Mouse (Mus musculus) heart, embryonic 16.5 days (tissue): Measurements from ENCODE around the gene Tent5c. TPM values are rescaled to one million over a fixed set of nuclear protein-coding genes. Genes with fewer than 3 reads are reported as not detected.

Experiments used
- ATAC-seq: fragments of 200-750 bp; cut with Nextera tagmentation; replicated peaks from 2 replicates; pipeline ENCODE4 v1.8.0; 2017; ENCODE audit warnings: moderate number of reproducible peaks; ENCODE audit not compliant: insufficient read depth, low FRiP score; ENCODE audit errors: extremely low read depth
- H3K27ac ChIP-seq: fragments of 300-500 bp; sonication (generic); 2 replicates; pipeline ENCODE4 v1.5.1; 2014; ENCODE audit warnings: mild to moderate bottlenecking, low read length, control low read depth, moderate library complexity
- H3K27me3 ChIP-seq: fragments of 300-500 bp; sonication (generic); 2 replicates; pipeline ENCODE4 v1.6.1; 2014; ENCODE audit warnings: low read length, mixed read lengths; ENCODE audit not compliant: control insufficient read depth, insufficient read depth
- H3K36me3 ChIP-seq: fragments of 300-500 bp; sonication (generic); 2 replicates; pipeline ENCODE4 v1.6.1; 2014; ENCODE audit not compliant: control insufficient read depth, insufficient read depth
- H3K4me1 ChIP-seq: fragments of 300-500 bp; sonication (generic); 2 replicates; pipeline ENCODE4 v1.6.1; 2014; ENCODE audit warnings: low read length, mixed read lengths; ENCODE audit not compliant: control insufficient read depth, insufficient read depth
- H3K4me2 ChIP-seq: fragments of 300-500 bp; sonication (generic); 2 replicates; pipeline ENCODE4 v1.6.1; 2014; ENCODE audit warnings: low read depth, mild to moderate bottlenecking, control low read depth, low read length
- H3K4me3 ChIP-seq: fragments of 300-500 bp; sonication (generic); 2 replicates; pipeline ENCODE4 v1.5.1; 2014; ENCODE audit warnings: mild to moderate bottlenecking, control low read depth, low read length
- H3K9ac ChIP-seq: fragments of 300-500 bp; sonication (generic); 2 replicates; pipeline ENCODE4 v1.6.1; 2014; ENCODE audit warnings: low read length, control low read depth
- H3K9me3 ChIP-seq: fragments of 300-500 bp; sonication (generic); replicated peaks from 2 replicates; pipeline ENCODE4 v1.6.1; 2016; ENCODE audit warnings: low read length; ENCODE audit not compliant: control insufficient read depth
- WGBS: fragments of 180-500 bp; shearing (Covaris S2); extraction: QIAGEN DNeasy Blood & Tissue Kit; methylation state at CpG from one replicate; pipeline ENCODE4 v1.1.7; 2014; 5-methylcytosine and 5-hydroxymethylcytosine counted together
- polyA plus RNA-seq: library from polyadenylated mRNA; unstranded; fragments of >200 nt; fragmentation: Nextera tagmentation; extraction: Ambion mirVana; gene quantifications from 2 replicates; pipeline ENCODE4 v1.2.1, GENCODE M21; 2015

The Tent5c gene
- polyA plus RNA-seq, 1 experiment from 2014 or later: 22.6 TPM

- H3K4me3 ChIP-seq: no peak overlapping the region
- H3K36me3 ChIP-seq: no peaks in the 10 kb centered on the region
- no peak overlapping the region for H3K27ac ChIP-seq
- WGBS: 21% methylated on average over 12 of the region's 12 CpGs
- H3K9ac ChIP-seq: no peak overlapping the region
- H3K9me3 ChIP-seq: no peaks in the 10 kb centered on the region
- peak overlapping the region; percentile 38 for H3K4me2 ChIP-seq
- H3K27me3 ChIP-seq: no peaks in the 10 kb centered on the region
- H3K4me1 ChIP-seq: peaks cover 14% of the 10 kb centered on the region
- ATAC-seq: peak; percentile 72
Observed at GRCm38 (mm10) chr3:100463160-100463958, 25.8 kb downstream of the Tent5c start.

- ATAC-seq: no peak
- Histone ChIP-seq H3K27ac (no peak overlapping the region), H3K9ac (no peak overlapping the region), H3K36me3 (no peaks in the 10 kb centered on the region), H3K4me3 (no peak overlapping the region), H3K4me2 (no peak overlapping the region), H3K9me3 (no peaks in the 10 kb centered on the region), H3K4me1 (peaks cover 14% of the 10 kb centered on the region), H3K27me3 (no peaks in the 10 kb centered on the region)
- 73% methylated on average over 8 of the region's 8 CpGs for WGBS
Observed at GRCm38 (mm10) chr3:100462235-100463083, 26.7 kb downstream of the Tent5c start.

- Histone ChIP-seq H3K4me3 (no peak overlapping the region), H3K4me1 (peaks cover 14% of the 10 kb centered on the region), H3K27me3 (no peaks in the 10 kb centered on the region), H3K4me2 (no peak overlapping the region), H3K36me3 (no peaks in the 10 kb centered on the region), H3K9me3 (no peaks in the 10 kb centered on the region), H3K27ac (no peak overlapping the region), H3K9ac (no peak overlapping the region)
- 76% methylated on average over 2 of the region's 2 CpGs for WGBS
- no peak for ATAC-seq
Observed at GRCm38 (mm10) chr3:100460510-100460909, 28.6 kb downstream of the Tent5c start.

GRCm38 (mm10) chr3:100443798-100444500 lies 45.2 kb downstream of the Tent5c start:
- H3K27me3 ChIP-seq: no peaks in the 10 kb centered on the region
- WGBS: 84% methylated on average over 7 of the region's 7 CpGs

GRCm38 (mm10) chr3:100442499-100442898 lies 46.6 kb downstream of the Tent5c start:
- H3K4me3 ChIP-seq: no peak overlapping the region
- H3K27ac ChIP-seq: no peak overlapping the region
- H3K9ac ChIP-seq: no peak overlapping the region
- no peak overlapping the region for H3K4me2 ChIP-seq
- no peaks in the 10 kb centered on the region for H3K36me3 ChIP-seq
- no peaks in the 10 kb centered on the region for H3K9me3 ChIP-seq
- WGBS: 79% methylated on average over 6 of the region's 6 CpGs
- no peaks in the 10 kb centered on the region for H3K27me3 ChIP-seq
- H3K4me1 ChIP-seq: peaks cover 5% of the 10 kb centered on the region; the same call in 1 of the 2 replicates
- ATAC-seq: no peak

More at GRCm38 (mm10) chr3:100443798-100444500, 45.2 kb downstream of the Tent5c start:
- ATAC-seq: no peak
- H3K36me3 ChIP-seq: no peaks in the 10 kb centered on the region
- no peak overlapping the region for H3K27ac ChIP-seq
- H3K4me2 ChIP-seq: no peak overlapping the region
- H3K4me3 ChIP-seq: no peak overlapping the region
- no peak overlapping the region for H3K9ac ChIP-seq
- H3K4me1 ChIP-seq: peaks cover 5% of the 10 kb centered on the region; the same call in 1 of the 2 replicates
- no peaks in the 10 kb centered on the region for H3K9me3 ChIP-seq

- Histone ChIP-seq H3K4me1 (peaks cover 5% of the 10 kb centered on the region; the same call in 1 of the 2 replicates), H3K4me3 (no peak overlapping the region), H3K27me3 (no peaks in the 10 kb centered on the region), H3K36me3 (no peaks in the 10 kb centered on the region), H3K27ac (no peak overlapping the region), H3K4me2 (no peak overlapping the region), H3K9ac (no peak overlapping the region), H3K9me3 (no peaks in the 10 kb centered on the region)
- 54% methylated on average over 4 of the region's 4 CpGs for WGBS
- ATAC-seq: no peak
Observed at GRCm38 (mm10) chr3:100440754-100441153, 48.4 kb downstream of the Tent5c start.

GRCm38 (mm10) chr3:100440009-100440408 lies 49.1 kb downstream of the Tent5c start:
- H3K4me2 ChIP-seq: no peak overlapping the region
- H3K4me1 ChIP-seq: peaks cover 5% of the 10 kb centered on the region; the same call in 1 of the 2 replicates
- H3K36me3 ChIP-seq: no peaks in the 10 kb centered on the region
- no peak overlapping the region for H3K4me3 ChIP-seq
- H3K27me3 ChIP-seq: no peaks in the 10 kb centered on the region
- peak; percentile 49; the same call in 1 of the 2 replicates for ATAC-seq
- H3K9ac ChIP-seq: no peak overlapping the region
- H3K9me3 ChIP-seq: no peaks in the 10 kb centered on the region
- H3K27ac ChIP-seq: no peak overlapping the region
- WGBS: 24% methylated on average over 6 of the region's 6 CpGs

GRCm38 (mm10) chr3:100439088-100439487 lies 50.0 kb downstream of the Tent5c start:
- no peak overlapping the region for H3K4me2 ChIP-seq
- H3K36me3 ChIP-seq: no peaks in the 10 kb centered on the region
- H3K4me1 ChIP-seq: peaks cover 5% of the 10 kb centered on the region; the same call in 1 of the 2 replicates
- H3K4me3 ChIP-seq: no peak overlapping the region
- 63% methylated on average over 3 of the region's 3 CpGs for WGBS
- ATAC-seq: no peak
- H3K27ac ChIP-seq: no peak overlapping the region
- H3K9ac ChIP-seq: no peak overlapping the region
- H3K9me3 ChIP-seq: no peaks in the 10 kb centered on the region
- no peaks in the 10 kb centered on the region for H3K27me3 ChIP-seq
